Mouse (Mus musculus) liver, embryonic 12.5 days (tissue): ENCODE results near the gene Kcnb1. TPM values are rescaled to one million over a fixed set of nuclear protein-coding genes. Genes with fewer than 3 reads are reported as not detected.

Experiments used
- ATAC-seq: fragments of 200-750 bp; cut with Nextera tagmentation; 2 replicates; pipeline ENCODE4 v1.8.0; 2017; ENCODE audit warnings: moderate number of reproducible peaks, mild to moderate bottlenecking, moderate library complexity
- H3K27ac ChIP-seq: fragments of 300-500 bp; sonication (generic); 2 replicates; pipeline ENCODE4 v1.5.1; 2016; ENCODE audit warnings: mild to moderate bottlenecking
- H3K27me3 ChIP-seq: fragments of 300-500 bp; sonication (generic); replicated peaks from 2 replicates; pipeline ENCODE4 v1.6.1; 2016; ENCODE audit warnings: mild to moderate bottlenecking, moderate library complexity
- H3K36me3 ChIP-seq: fragments of 300-500 bp; sonication (generic); 2 replicates; pipeline ENCODE4 v1.6.1; 2016; ENCODE audit warnings: mild to moderate bottlenecking, moderate library complexity
- H3K4me1 ChIP-seq: fragments of 300-500 bp; sonication (generic); 2 replicates; pipeline ENCODE4 v1.6.1; 2016
- H3K4me2 ChIP-seq: fragments of 300-500 bp; sonication (generic); 2 replicates; pipeline ENCODE4 v1.6.1; 2016; ENCODE audit warnings: mild to moderate bottlenecking, moderate library complexity
- H3K4me3 ChIP-seq: fragments of 300-500 bp; sonication (generic); 2 replicates; pipeline ENCODE4 v1.5.1; 2016; ENCODE audit warnings: mild to moderate bottlenecking, moderate library complexity
- H3K9ac ChIP-seq: fragments of 300-500 bp; sonication (generic); 2 replicates; pipeline ENCODE4 v1.6.1; 2016; ENCODE audit warnings: mild to moderate bottlenecking, moderate library complexity
- H3K9me3 ChIP-seq: fragments of 300-500 bp; sonication (generic); replicated peaks from 2 replicates; pipeline ENCODE4 v1.6.1; 2016; ENCODE audit warnings: mild to moderate bottlenecking, moderate library complexity
- WGBS: fragments of 180-500 bp; shearing (Covaris S2); methylation state at CpG from one replicate; pipeline ENCODE4 v1.1.7; 2016; ENCODE audit not compliant: insufficient replicate concordance; 5-methylcytosine and 5-hydroxymethylcytosine counted together
- polyA plus RNA-seq: library from polyadenylated mRNA; unstranded; fragments of >200 nt; fragmentation: Nextera tagmentation; extraction: Ambion mirVana; gene quantifications from 2 replicates; pipeline ENCODE4 v1.2.1, GENCODE M21; 2016

The Kcnb1 gene
- polyA plus RNA-seq, 1 experiment from 2014 or later, result 0.43 TPM

- Histone ChIP-seq H3K4me1 (peaks cover 4% of the 10 kb centered on the region; the same call in 1 of the 2 replicates), H3K27ac (no peak overlapping the region), H3K4me3 (no peak overlapping the region), H3K9me3 (no peaks in the 10 kb centered on the region), H3K9ac (no peak overlapping the region), H3K27me3 (peaks cover 19% of the 10 kb centered on the region), H3K4me2 (no peak overlapping the region), H3K36me3 (no peaks in the 10 kb centered on the region)
- ATAC-seq, result no peak
- 67% methylated on average over 12 of the region's 12 CpGs for WGBS
Measured at GRCm38 (mm10) chr2:167120186-167120830, 69.6 kb downstream of the Kcnb1 start.

DNA sequence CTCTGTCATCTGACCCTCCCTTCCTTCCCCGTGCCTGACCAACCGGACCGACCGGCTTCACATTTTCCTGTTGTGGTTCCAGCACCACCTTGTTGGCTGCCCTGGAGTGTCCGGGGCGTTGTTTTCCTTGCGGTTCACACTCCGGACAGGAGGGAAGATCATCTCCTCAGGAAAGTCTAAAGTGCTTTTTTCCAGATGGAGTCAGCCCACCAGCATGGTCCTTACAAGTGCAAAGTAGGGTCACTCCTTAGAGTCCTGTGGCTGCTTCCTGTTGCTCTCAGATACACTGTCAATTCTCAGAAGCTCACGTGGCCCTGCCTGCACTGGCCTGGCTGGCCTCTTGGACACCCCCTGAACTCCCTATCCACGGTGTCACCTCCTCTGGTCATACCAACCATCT lies 71.9 kb downstream of the Kcnb1 start:
- H3K4me3 ChIP-seq, result no peak overlapping the region
- no peaks in the 10 kb centered on the region for H3K9me3 ChIP-seq
- H3K27me3 ChIP-seq, result peaks cover 20% of the 10 kb centered on the region
- H3K27ac ChIP-seq, result no peak overlapping the region
- 51% methylated on average over 10 of the region's 10 CpGs for WGBS
- H3K36me3 ChIP-seq, result no peaks in the 10 kb centered on the region
- no peak overlapping the region for H3K4me2 ChIP-seq
- no peak for ATAC-seq
- peaks cover 4% of the 10 kb centered on the region; the same call in 1 of the 2 replicates for H3K4me1 ChIP-seq
- no peak overlapping the region for H3K9ac ChIP-seq

DNA sequence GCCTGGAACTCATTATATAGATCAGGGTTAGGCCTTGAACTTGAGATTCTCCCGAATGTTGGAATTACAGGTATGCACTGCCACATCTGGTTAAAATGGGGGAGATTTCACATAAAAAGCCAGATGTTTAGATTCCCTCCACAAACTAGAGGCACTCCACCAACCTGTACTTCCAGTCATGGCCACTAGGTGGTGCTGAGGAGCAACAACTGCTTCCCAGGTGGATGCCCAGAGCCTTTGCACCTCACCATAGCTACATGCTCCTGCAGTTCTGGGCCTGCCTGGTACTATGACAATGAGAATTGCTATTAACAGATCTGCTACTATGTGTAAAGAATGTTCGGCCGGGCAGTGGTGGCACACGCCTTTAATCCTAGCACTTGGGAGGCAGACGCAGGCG lies 77.2 kb downstream of the Kcnb1 start:
- ATAC-seq, result no peak
- Histone ChIP-seq H3K4me1 (no peaks in the 10 kb centered on the region), H3K9me3 (no peaks in the 10 kb centered on the region), H3K4me2 (no peak overlapping the region), H3K27me3 (peaks cover 14% of the 10 kb centered on the region), H3K36me3 (no peaks in the 10 kb centered on the region), H3K9ac (no peak overlapping the region), H3K4me3 (no peak overlapping the region), H3K27ac (no peak overlapping the region)
- 43% methylated on average over 6 of the region's 6 CpGs for WGBS

- H3K27me3 ChIP-seq, result peaks cover 14% of the 10 kb centered on the region
- H3K4me1 ChIP-seq, result no peaks in the 10 kb centered on the region
- H3K27ac ChIP-seq, result no peak overlapping the region
- H3K9ac ChIP-seq, result no peak overlapping the region
- no peaks in the 10 kb centered on the region for H3K36me3 ChIP-seq
- WGBS, result 49% methylated on average over 7 of the region's 7 CpGs
- no peak for ATAC-seq
- H3K9me3 ChIP-seq, result peaks cover under 1% of the 10 kb centered on the region; the same call in 1 of the 2 replicates
- H3K4me3 ChIP-seq, result no peak overlapping the region
- no peak overlapping the region for H3K4me2 ChIP-seq
Measured at GRCm38 (mm10) chr2:167112259-167112658, 77.7 kb downstream of the Kcnb1 start.

DNA sequence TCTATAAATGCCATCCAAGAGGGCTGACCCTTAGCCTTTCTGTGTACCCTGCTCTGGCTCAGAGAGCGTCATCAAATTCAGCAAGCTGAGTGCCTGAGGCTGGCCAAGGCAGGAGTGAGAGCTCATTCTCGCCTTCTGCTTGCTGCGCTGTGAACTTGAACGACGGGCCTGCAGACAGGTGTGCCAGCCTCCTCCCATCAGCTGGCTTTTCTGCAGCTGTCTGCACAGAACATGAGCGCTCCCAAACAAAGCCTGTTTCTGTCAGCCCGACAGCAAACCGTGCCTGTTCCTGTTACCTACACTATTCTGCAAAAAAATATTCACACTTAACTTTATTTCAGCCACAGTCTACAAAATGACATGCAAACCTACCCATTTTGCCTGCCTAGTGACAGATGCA lies 80.4 kb downstream of the Kcnb1 start:
- no peak for ATAC-seq
- H3K4me2 ChIP-seq, result no peak overlapping the region
- no peaks in the 10 kb centered on the region for H3K4me1 ChIP-seq
- peaks cover 13% of the 10 kb centered on the region; the same call in 1 of the 2 replicates for H3K27me3 ChIP-seq
- H3K4me3 ChIP-seq, result no peak overlapping the region
- no peak overlapping the region for H3K27ac ChIP-seq
- no peak overlapping the region for H3K9ac ChIP-seq
- 68% methylated on average over 8 of the region's 8 CpGs for WGBS
- H3K9me3 ChIP-seq, result peaks cover 16% of the 10 kb centered on the region
- H3K36me3 ChIP-seq, result no peaks in the 10 kb centered on the region

DNA sequence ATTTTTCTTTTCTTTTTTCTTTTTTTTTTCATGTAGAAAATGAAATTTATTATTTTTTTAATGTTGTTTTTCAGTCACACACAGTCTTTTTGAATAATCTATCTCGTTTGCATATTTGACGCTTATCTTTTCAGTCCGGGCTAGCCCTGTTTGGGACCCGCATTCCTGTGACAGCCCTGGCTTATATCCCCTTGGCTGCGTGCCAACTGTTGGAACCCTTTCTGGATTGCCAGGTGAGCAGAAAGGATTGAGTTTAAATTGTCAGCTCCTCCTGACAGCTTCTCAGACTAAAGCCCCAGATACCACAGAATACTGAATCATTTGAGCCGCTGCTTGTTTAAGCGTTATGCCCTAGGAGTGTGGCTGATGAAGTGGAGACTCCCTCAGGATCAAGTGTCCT lies 86.4 kb downstream of the Kcnb1 start:
- Histone ChIP-seq H3K4me1 (no peaks in the 10 kb centered on the region), H3K4me3 (no peak overlapping the region), H3K36me3 (no peaks in the 10 kb centered on the region), H3K9me3 (peaks cover 16% of the 10 kb centered on the region), H3K27ac (no peak overlapping the region), H3K9ac (no peak overlapping the region), H3K4me2 (no peak overlapping the region), H3K27me3 (peaks cover 4% of the 10 kb centered on the region; the same call in 1 of the 2 replicates)
- 78% methylated on average over 7 of the region's 7 CpGs for WGBS
- ATAC-seq, result no peak

GRCm38 (mm10) chr2:167101743-167102441 lies 88.1 kb downstream of the Kcnb1 start:
- WGBS, result 30% methylated on average over 17 of the region's 17 CpGs
- peak overlapping the region; percentile 20; the same call in 1 of the 2 replicates for H3K4me3 ChIP-seq
- peaks cover 4% of the 10 kb centered on the region; the same call in 1 of the 2 replicates for H3K27me3 ChIP-seq
- H3K9ac ChIP-seq, result no peak overlapping the region
- H3K36me3 ChIP-seq, result no peaks in the 10 kb centered on the region
- H3K27ac ChIP-seq, result no peak overlapping the region
- no peaks in the 10 kb centered on the region for H3K4me1 ChIP-seq
- ATAC-seq, result peak; percentile 71; the same call in 1 of the 2 replicates
- H3K9me3 ChIP-seq, result peaks cover 12% of the 10 kb centered on the region
- H3K4me2 ChIP-seq, result peak overlapping the region; percentile 57

- WGBS, result 40% methylated on average over 4 of the region's 4 CpGs
- Histone ChIP-seq H3K4me2 (no peak overlapping the region), H3K4me1 (no peaks in the 10 kb centered on the region), H3K9ac (no peak overlapping the region), H3K4me3 (no peak overlapping the region), H3K27ac (no peak overlapping the region), H3K36me3 (no peaks in the 10 kb centered on the region), H3K27me3 (no peaks in the 10 kb centered on the region), H3K9me3 (no peaks in the 10 kb centered on the region)
- ATAC-seq, result no peak
Measured at GRCm38 (mm10) chr2:167094688-167095087, 95.3 kb downstream of the Kcnb1 start.

- ATAC-seq, result no peak
Measured at GRCm38 (mm10) chr2:167093171-167093900, 96.6 kb downstream of the Kcnb1 start.

DNA sequence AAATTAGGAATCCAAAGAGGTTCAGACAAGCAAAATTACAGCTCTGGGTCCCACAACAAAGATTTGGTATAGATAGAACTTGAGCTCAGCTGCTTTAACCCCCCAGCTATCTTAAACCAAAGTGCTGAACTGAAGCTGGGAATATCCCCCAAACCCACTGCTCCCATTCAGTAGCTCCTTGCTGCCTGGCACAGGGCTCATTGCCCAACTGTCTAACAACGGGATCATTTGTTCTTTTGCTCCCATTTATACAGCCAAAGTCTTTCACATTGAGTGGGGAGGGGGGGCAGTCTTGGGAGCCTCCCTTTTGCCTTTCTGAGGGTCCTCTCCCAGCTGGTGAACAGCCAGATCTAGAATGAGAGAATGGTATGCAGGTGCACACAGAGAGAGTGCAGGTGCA lies 99.7 kb downstream of the Kcnb1 start:
- H3K9me3 ChIP-seq, result no peaks in the 10 kb centered on the region
- no peaks in the 10 kb centered on the region for H3K4me1 ChIP-seq
- no peak for ATAC-seq
- no peak overlapping the region for H3K4me2 ChIP-seq
- H3K27me3 ChIP-seq, result peaks cover 3% of the 10 kb centered on the region; the same call in 1 of the 2 replicates
- WGBS, result 66% methylated on average over 1 of the region's 1 CpGs
- H3K36me3 ChIP-seq, result no peaks in the 10 kb centered on the region
- no peak overlapping the region for H3K27ac ChIP-seq
- no peak overlapping the region for H3K9ac ChIP-seq
- no peak overlapping the region for H3K4me3 ChIP-seq

More at GRCm38 (mm10) chr2:167093171-167093900, 96.6 kb downstream of the Kcnb1 start:
- Histone ChIP-seq H3K4me3 (no peak overlapping the region), H3K4me1 (no peaks in the 10 kb centered on the region), H3K4me2 (no peak overlapping the region), H3K27me3 (peaks cover 3% of the 10 kb centered on the region; the same call in 1 of the 2 replicates), H3K9me3 (no peaks in the 10 kb centered on the region), H3K36me3 (no peaks in the 10 kb centered on the region), H3K9ac (no peak overlapping the region), H3K27ac (no peak overlapping the region)
- 23% methylated on average over 13 of the region's 13 CpGs for WGBS

GRCm38 (mm10) chr2:167086836-167087235 lies 103.1 kb downstream of the Kcnb1 start:
- Histone ChIP-seq H3K27ac (no peak overlapping the region), H3K9me3 (no peaks in the 10 kb centered on the region), H3K36me3 (no peaks in the 10 kb centered on the region), H3K9ac (no peak overlapping the region), H3K27me3 (peaks cover 8% of the 10 kb centered on the region), H3K4me3 (no peak overlapping the region), H3K4me1 (0 out of 2 replicates have a peak, but pooled peaks cover 3% of the 10 kb centered on the region), H3K4me2 (no peak overlapping the region)
- WGBS, result 68% methylated on average over 5 of the region's 5 CpGs
- ATAC-seq, result no peak

GRCm38 (mm10) chr2:167086092-167086491 lies 103.9 kb downstream of the Kcnb1 start:
- H3K27me3 ChIP-seq, result peaks cover 13% of the 10 kb centered on the region
- no peak overlapping the region for H3K9ac ChIP-seq
- no peaks in the 10 kb centered on the region for H3K9me3 ChIP-seq
- H3K27ac ChIP-seq, result no peak overlapping the region
- H3K4me2 ChIP-seq, result no peak overlapping the region
- no peak for ATAC-seq
- H3K4me1 ChIP-seq, result peaks cover 8% of the 10 kb centered on the region; the same call in 1 of the 2 replicates
- H3K36me3 ChIP-seq, result no peaks in the 10 kb centered on the region
- WGBS, result 42% methylated on average over 11 of the region's 11 CpGs
- no peak overlapping the region for H3K4me3 ChIP-seq
